Mouse (Mus musculus) gastrocnemius, adult 18-20 months (tissue): Measurements from ENCODE around the gene Atp2b2. TPM values are rescaled to one million over a fixed set of nuclear protein-coding genes. Genes with fewer than 3 reads are reported as not detected.

Source experiments
- DNase-seq: peaks from one replicate; pipeline ENCODE4 v3.0.0; 2021; ENCODE audit warnings: low spot score
- total RNA-seq, 2 experiments: library from RNA; stranded (reverse); gene quantifications; 2 replicates each; pipeline ENCODE4 v1.2.3; 2021

Gene Atp2b2
- total RNA-seq, 2 experiments from 2014 or later, result 0.16 to 0.31 TPM

DNA sequence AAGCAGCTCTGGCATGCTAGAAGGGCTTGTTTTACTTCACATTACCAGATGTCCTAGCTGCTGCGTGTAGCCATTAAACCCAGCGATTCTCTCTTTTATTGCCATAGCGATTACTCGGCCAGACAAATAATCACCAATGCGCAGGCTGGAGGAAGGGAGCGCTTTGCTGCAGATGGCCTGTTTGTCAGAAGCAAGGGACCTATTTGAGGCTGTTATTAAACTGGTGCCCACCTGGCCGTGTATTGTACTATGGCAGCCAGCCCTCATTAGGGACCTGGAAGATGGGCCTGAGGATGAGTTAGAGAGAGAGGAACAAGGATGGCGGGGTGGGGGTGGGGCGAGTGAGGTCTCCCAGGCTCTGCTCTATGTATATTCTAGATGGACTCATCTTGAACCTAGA lies 243.1 kb downstream of the Atp2b2 start:
- DNase-seq, result no peak

- no peak for DNase-seq
Measured at GRCm38 (mm10) chr6:113798921-113799320, 243.5 kb downstream of the Atp2b2 start.

- DNase-seq, result peak; percentile 81
Measured at GRCm38 (mm10) chr6:113795241-113795702, 247.1 kb downstream of the Atp2b2 start.

- DNase-seq, result no peak
Measured at GRCm38 (mm10) chr6:113792368-113792767, 250.0 kb downstream of the Atp2b2 start.

DNA sequence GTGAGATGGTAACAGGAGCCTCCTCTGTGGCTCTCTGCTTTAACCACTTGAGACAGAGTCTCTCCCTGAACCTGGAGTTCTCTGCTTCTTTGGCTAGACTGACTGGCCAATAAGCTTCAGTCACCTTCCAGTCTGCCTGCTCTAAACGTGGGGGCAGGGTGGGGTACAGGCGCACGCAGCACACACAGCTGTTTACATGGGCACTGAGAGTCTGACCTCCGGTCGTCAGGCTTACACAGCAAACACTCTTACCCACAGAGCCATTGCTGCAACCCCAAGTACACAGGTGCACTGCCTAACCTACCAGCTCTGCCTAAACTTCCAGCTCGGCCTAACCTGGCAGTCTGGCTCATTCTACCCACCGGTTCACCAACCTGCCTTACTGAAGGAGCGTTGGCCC lies 251.4 kb downstream of the Atp2b2 start:
- DNase-seq, result no peak

DNA sequence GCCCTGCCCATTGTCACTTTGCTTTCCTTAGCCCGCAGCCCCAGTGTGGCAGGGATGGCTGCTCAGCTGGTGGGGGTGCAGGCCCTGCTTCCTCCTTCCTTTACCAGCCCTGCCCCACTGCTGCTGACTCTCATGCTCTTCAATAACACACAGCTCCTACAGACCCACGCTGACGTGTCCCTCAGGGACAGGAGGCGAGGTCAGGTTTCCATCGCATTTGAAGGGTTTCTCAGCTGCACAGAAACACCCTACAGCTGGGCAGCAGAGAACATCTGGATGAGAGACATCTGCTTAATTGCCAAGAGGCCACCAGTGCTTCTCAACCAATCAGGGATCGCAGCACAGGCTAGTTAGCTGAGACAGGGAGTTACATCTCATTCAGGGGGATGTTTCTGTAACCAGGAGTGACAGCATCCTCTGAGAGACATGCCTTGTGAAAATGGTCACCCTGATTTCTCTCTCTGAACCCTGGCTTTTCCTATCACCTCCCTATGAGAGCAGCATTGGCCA lies 254.9 kb downstream of the Atp2b2 start:
- DNase-seq, result no peak

- DNase-seq, result no peak
Measured at GRCm38 (mm10) chr6:113785658-113786057, 256.8 kb downstream of the Atp2b2 start.

GRCm38 (mm10) chr6:113778229-113778753 lies 264.1 kb downstream of the Atp2b2 start:
- no peak for DNase-seq

- DNase-seq, result no peak
Measured at GRCm38 (mm10) chr6:113768804-113769203, 273.6 kb downstream of the Atp2b2 start.

DNA sequence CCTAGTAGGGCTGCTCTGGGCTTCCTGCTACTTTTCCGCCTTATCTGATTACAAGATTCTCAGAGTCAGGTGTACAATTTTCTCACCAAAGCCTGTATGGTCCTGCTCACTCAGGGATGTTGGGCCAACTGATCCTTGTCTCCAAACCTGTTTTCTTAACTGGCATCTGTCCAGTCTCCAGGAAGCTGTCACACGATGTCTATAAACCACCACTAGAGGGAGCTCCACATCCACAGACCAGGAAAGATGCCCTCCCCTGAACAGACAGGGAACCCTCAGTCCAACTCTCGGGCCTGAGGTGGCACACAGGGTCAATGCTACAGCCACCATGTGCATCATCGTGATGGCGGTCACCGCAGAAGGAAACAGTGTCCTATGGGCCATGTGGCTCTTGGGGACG lies 280.8 kb downstream of the Atp2b2 start:
- DNase-seq, result peak; percentile 65

DNA sequence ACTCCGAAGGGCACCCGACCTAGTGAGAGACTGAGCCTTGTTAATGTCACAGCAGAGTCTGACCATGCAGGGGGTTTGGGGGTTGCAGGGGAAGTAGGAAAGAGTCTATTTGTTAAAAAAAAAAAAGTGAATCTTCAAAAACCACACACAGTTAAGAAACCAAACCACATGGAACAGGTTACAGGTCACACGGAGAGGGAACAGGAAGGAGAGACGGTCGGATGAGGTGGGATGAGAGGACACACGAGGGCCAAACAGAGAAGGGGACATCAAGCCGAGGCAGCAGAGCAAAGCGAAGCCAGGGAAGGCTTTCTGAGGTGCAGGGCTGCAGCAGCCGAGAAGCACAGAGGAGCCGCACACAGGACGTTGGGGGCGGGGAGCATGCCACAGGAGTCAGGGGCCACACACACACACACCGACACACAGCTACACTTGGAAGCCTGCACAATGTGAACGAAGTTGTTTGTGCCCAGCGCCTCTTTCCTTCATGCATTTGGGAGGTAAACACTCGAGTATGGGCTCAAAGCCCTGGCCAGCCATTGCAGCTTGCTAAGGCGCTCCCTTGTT lies 293.2 kb downstream of the Atp2b2 start:
- no peak for DNase-seq

GRCm38 (mm10) chr6:113748351-113748750 lies 294.1 kb downstream of the Atp2b2 start:
- DNase-seq, result no peak

GRCm38 (mm10) chr6:113747284-113747683 lies 295.1 kb downstream of the Atp2b2 start:
- DNase-seq, result no peak

DNA sequence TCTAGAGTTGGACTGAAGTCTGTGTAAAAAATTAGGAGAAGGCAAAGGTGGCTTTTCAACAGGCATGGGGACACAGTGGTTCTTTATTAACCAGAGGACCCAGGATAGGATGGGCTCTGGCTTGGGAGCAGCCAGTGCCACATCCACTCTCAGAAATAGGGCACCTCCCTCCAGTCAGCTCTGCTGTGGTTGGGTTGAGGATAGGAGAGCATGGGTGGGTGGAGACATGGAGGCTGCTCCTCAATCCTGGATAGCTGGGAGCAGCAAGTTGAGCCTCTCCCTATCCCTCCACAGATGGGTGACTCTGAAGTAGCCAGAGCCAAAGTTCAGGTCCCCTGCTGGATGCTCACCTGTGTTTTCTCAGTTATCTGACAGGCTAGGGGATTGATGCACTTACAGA lies 297.3 kb downstream of the Atp2b2 start:
- no peak for DNase-seq

GRCm38 (mm10) chr6:113743111-113743510 lies 299.3 kb downstream of the Atp2b2 start:
- DNase-seq, result no peak

DNA sequence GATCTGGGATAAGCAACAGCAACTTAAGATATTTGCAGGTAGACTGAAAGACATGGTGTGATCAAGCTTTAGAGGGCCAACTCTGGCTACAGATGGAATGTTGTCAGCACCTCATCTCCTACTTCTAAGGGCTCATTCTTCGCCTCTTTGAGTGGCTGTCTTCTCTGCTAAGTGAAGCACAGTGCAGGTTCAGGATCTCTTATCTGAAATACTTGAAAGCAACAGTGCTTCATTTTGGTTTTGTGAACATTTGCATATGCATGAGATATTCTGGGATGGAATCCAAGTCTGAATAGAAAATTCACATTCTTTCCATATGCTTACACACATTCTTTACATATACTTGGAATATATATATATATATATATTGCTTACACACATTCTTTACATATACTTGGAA lies 300.1 kb downstream of the Atp2b2 start:
- DNase-seq, result no peak

GRCm38 (mm10) chr6:113741425-113741824 lies 301.0 kb downstream of the Atp2b2 start:
- no peak for DNase-seq

GRCm38 (mm10) chr6:113740236-113741217 lies 301.9 kb downstream of the Atp2b2 start, which contains the start of gene Sec13:
Gene Sec13 (minus strand): TSS chr6:113740743.
- peak; percentile 87 for DNase-seq

GRCm38 (mm10) chr6:113737318-113738046 lies 304.9 kb downstream of the Atp2b2 start:
- no peak for DNase-seq

DNA sequence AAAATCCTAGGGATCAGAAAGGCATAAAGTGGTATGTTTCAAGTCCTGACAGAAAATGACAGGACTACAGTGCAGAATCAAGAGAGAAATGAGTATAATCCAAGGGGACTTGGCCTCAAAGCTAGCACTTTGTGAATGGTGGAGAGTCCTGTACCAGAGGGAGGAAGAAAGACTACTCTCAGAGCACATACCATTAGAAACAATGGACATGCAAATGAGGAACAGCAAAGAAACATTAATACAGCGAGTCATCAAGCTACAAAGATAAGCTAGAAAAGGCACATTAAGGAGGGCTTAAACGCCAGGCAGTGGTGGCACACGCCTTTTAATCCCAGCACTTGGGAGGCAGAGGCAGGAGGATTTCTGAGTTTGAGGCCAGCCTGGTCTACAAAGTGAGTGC lies 311.1 kb downstream of the Atp2b2 start:
- no peak for DNase-seq

GRCm38 (mm10) chr6:113728181-113728580 lies 314.2 kb downstream of the Atp2b2 start:
- no peak for DNase-seq
